Mouse (Mus musculus): ENCODE measurements around the gene Lim2.
"Not testable (repeated sequence)": the region's sequence is repeated elsewhere in the genome, so short reads cannot be mapped to it uniquely, and the experiment has no call there.

Lim2 gene

DNA sequence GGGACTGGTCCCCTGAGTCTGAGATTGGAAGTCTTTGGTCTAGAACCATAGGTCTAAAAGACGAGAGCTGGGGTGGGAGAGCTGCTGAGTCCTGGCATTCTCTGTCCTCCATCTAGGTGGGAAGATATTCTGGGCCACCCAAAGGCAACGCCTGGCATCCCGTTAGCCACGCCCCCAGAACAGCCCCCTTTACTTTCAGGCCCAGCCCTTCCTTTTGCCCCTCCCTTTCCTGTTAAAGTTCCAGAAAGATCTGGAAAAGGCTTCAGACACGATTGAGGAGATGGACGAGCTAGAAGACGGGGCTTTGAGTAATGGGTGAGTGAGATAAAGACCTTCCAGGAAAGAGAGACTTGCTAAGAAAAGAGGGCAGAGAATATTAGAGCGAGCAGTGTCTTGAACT is at the start of gene Lim2:
Gene Lim2, plus strand, starts transcription at position 265 of the 400 bp plus-strand sequence.
- no peak for DNase-seq

GRCm38 (mm10) chr7:43378226-43378625 is 49.2 kb upstream of the Lim2 start:
- DNase-seq: peak in 1 of 2 experiments; percentile 28

- peak; percentile 38 to 44 for DNase-seq
Observed at GRCm38 (mm10) chr7:43392349-43393121, 34.9 kb upstream of the Lim2 start.

- DNase-seq: no peak
Observed at GRCm38 (mm10) chr7:43399501-43399900, 28.0 kb upstream of the Lim2 start.

- DNase-seq: no peak
Observed at GRCm38 (mm10) chr7:43402718-43403117, 24.8 kb upstream of the Lim2 start.

DNA sequence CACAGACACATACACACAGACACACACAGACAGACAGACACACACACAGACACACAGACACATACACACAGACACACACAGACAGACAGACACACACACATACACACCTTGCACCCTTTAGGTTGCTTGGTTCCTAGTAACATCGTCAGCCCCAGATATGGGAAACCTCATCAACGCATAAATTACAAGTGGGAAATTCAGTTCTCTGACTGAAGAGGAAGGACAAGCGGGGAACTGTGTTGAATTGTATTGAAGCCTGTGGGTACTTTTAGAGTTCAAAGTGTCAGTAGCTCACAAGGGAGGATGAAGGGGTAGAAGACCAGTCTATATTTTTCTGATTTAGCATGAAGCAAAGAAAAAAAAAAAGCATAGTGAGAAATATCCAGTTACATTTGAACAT is 19.9 kb upstream of the Lim2 start:
- no peak for DNase-seq

DNA sequence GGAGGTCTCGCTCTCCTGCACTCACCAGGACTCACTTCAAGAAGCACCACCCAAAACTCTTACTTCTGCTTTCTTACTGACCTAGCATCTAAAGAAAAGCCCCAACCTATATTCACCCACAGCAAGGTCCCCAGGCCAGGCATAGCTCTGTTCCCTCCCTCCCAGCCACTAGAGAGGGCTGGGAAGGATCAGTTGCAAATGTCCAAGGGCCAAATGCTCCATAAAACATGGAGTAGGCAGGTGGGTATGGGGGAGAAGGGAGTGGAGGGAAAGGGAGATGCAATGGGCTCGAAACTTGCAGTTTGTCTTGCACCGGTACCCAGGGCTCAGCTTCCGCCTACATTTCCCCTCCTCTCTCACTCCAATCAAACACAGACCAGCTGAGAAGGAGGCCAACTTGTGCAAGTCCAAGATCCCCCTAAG is 19.3 kb upstream of the Lim2 start, which contains the start of gene Siglecg:
Gene Siglecg, plus strand, starts transcription at position 74 of the 423 bp plus-strand sequence.
- peak; percentile 45 to 54 for DNase-seq

GRCm38 (mm10) chr7:43409084-43409483 is 18.4 kb upstream of the Lim2 start:
- no peak for DNase-seq

DNA sequence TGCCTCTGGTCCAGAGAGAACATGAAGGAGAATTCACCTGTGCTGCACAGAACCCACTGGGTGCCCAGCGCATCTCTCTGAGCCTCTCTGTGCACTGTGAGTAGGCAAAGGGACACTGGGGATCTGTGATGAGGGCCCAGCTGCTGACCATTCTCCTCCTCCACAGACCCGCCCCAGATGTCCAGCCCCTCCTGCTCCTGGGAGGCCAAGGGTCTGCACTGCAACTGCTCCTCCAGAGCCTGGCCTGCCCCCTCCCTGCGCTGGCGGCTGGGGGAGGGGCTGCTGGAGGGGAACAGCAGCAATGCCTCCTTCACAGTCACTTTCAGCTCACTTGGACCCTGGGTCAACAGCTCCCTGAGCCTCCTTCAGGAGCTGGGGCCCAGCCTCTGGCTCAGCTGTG is 15.7 kb upstream of the Lim2 start:
- DNase-seq: not testable (repeated sequence)

- DNase-seq: no peak
Observed at GRCm38 (mm10) chr7:43417298-43417697, 10.2 kb upstream of the Lim2 start.

DNA sequence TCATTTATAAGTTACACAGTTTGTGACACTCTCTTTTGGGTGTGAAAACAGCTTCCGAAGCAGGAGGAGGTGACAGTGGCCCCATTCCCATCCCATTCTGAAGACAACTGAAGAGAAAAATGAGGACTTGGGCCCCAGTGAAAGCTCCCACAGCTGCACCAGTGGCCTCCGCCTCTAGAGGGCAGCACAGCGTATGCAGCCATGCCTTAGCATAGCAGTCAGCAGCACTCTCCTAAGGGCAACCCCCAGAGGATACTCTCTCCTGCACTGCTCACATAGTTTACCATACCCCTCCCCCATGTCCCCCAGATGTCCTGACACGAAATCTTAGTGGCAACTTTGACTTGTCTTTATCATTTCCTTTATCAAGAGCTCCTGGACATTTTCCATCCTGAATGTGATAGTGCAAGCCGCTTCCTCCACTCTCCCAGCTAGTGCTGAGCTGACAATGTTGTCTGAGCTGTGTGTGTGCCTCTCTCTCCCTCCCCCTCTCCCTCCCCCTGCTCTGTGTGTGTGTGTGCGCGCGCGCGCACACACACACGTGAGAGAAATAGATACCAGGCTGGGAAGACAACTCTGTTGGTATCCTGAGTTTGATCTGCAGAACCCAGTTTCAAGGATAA is 4.4 kb upstream of the Lim2 start:
- peak; percentile 64 to 89 for DNase-seq

- no peak for DNase-seq
Observed at GRCm38 (mm10) chr7:43423991-43424625, 3.4 kb upstream of the Lim2 start.

GRCm38 (mm10) chr7:43429500-43429899 is 2.0 kb downstream of the Lim2 start:
- no peak for DNase-seq

DNA sequence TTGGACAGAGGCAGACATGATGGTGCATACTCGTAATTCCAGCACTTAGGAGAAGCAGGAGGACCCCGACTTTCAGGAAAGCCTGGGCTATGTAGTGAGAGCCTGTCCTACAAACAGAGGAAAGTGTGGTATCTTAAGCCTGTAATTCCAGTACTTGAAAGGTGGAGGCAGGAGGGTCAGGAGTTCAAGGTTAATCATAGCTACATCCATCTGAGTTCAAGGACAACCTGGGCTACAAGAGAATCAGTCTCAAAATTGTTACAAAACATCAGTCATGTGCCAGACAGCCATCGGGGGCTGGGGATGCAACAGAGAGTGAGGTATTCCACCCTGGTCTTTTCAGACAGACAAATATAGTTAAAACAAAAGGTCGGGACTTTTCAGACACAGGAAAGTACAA is 5.4 kb downstream of the Lim2 start:
- DNase-seq: no peak

DNA sequence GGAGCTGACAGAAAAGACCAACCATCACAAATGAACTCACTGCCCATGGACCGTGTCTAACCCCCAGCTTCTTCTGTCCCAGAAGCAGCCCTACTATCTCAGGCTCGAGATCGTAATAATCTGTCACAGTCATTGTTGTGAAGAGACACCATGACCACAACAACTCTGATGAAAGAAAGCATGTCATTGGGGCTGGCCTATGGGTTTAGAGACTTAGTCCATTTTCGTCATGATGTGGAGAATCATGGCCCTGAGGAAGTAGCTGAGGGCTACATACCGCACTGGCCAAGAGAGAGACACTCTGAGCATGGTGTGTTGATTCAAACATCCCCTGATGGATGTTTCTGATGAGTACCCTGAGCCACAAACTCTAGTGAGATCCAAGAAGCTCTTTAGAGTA is 7.2 kb downstream of the Lim2 start:
- no peak for DNase-seq

GRCm38 (mm10) chr7:43436341-43437255 is 9.1 kb downstream of the Lim2 start, which contains the start of gene Nkg7:
Nkg7 (plus strand) TSS chr7:43437073.
- DNase-seq: no peak

GRCm38 (mm10) chr7:43438611-43439010 is 11.1 kb downstream of the Lim2 start:
- DNase-seq: no peak

DNA sequence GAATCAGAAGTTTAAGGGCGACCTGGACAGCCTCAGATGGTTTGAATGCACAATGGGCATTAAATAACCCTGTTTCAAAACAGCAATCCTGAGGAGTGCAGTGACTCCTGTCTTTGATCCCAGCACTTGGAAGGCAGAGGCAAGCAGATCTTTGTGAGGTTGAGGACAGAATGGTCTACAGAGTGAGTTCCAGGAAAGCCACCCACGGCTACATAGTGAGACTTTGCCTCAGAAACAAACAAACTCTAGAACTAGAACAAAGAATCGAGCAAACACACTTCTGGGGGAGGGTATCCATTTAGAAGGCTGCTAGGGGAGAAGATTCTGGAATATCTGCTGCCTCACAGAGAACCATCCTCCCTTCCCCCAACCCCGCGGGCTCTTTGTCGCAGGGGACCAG is 13.0 kb downstream of the Lim2 start, which contains the start of gene Cldnd2:
Gene Cldnd2, plus strand, starts transcription at position 301 of the 400 bp plus-strand sequence.
- DNase-seq: no peak

DNA sequence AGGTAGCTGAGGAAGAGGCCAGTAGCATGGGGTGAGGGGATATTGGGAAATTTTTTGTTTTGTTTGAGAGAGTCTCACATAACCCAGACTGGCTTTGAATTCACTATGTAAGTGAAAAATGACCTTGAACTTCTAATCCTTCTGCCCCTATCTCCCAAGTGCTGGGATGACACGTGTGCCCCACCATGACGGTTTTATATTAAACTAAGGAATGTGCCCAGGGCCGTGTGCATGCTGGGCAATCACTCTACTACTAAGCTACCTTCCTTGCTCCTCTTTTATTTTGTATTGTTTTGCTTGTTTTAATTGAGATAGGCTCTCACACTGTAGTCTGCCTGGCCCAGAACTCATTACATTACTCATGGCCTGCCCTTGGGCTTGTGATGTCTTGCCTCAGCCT is 13.6 kb downstream of the Lim2 start:
- DNase-seq: no peak

- no peak for DNase-seq
Observed at GRCm38 (mm10) chr7:43442684-43443083, 15.2 kb downstream of the Lim2 start.

GRCm38 (mm10) chr7:43443126-43443916 is 15.9 kb downstream of the Lim2 start:
- DNase-seq: peak; percentile 73 to 76

GRCm38 (mm10) chr7:43443917-43444293 is 16.4 kb downstream of the Lim2 start, which contains the start of the genes Etfb and Gm45233:
Etfb (plus strand) TSS chr7:43444083.
Gm45233 (plus strand) TSS chr7:43444128.
- peak; percentile 84 to 87 for DNase-seq

Measured in spleen, adult 18-20 months (tissue).